Mouse (Mus musculus): ENCODE results near the gene Etl4. TPM values are rescaled to one million over a fixed set of nuclear protein-coding genes. Genes with fewer than 3 reads are reported as not detected.
A peak's percentile ranks its signal among the peaks of the same experiment; 100 is the strongest.

Gene Etl4
- polyA plus RNA-seq, 1 experiment from 2014 or later: 34.4 TPM

DNA sequence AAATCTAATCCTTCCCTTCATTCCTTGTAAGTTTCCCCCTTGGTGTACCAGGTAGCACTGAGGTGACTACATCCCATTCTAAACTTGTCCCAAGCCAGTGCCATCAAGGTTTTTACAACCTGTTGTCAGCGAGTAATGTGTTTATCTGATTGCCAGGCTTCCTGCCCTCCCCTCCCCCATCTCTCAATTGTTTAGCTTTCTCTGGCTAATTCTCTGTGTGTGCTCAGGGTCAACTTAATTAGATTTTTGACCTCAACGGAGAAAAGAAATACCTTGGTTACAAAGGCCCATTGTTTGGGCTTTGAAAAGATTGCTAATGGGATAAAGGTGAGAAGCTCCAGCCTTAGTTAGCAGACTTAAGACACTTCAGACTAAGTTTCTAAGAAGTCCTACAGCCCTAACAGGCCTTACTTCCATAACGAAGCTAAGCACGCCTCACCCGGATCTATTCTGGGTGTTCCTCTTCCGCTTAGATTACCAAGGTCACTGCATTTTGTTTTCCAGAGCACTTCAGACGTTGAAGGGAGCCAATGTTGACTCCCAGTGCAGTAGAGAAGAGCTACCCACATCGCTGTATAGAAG is 586.7 kb downstream of the Etl4 start:
- no peak for ATAC-seq (replicated peaks; ENCODE audit: low FRiP score)
- no peak for DNase-seq (ENCODE audit: low spot score)
- Histone ChIP-seq H3K4me1 (replicated peaks; ENCODE audit: control insufficient read depth, insufficient read depth, low read length) (no peaks in the 10 kb centered on the region), H3K4me3 (ENCODE audit: low read depth, low read length) (no peak overlapping the region), H3K36me3 (ENCODE audit: control insufficient read depth, insufficient read depth, low read length) (no peaks in the 10 kb centered on the region), H3K9ac (ENCODE audit: low read length) (no peak overlapping the region), H3K27ac (ENCODE audit: low read depth, low read length) (no peak overlapping the region), H3K27me3 (ENCODE audit: control insufficient read depth, insufficient read depth, low read length) (no peaks in the 10 kb centered on the region), H3K9me3 (ENCODE audit: control insufficient read depth, low read length) (no peaks in the 10 kb centered on the region), H3K4me2 (ENCODE audit: low read depth, low read length, severe bottlenecking) (no peak overlapping the region)
- 14% methylated on average over 8 of the region's 8 CpGs for WGBS

DNA sequence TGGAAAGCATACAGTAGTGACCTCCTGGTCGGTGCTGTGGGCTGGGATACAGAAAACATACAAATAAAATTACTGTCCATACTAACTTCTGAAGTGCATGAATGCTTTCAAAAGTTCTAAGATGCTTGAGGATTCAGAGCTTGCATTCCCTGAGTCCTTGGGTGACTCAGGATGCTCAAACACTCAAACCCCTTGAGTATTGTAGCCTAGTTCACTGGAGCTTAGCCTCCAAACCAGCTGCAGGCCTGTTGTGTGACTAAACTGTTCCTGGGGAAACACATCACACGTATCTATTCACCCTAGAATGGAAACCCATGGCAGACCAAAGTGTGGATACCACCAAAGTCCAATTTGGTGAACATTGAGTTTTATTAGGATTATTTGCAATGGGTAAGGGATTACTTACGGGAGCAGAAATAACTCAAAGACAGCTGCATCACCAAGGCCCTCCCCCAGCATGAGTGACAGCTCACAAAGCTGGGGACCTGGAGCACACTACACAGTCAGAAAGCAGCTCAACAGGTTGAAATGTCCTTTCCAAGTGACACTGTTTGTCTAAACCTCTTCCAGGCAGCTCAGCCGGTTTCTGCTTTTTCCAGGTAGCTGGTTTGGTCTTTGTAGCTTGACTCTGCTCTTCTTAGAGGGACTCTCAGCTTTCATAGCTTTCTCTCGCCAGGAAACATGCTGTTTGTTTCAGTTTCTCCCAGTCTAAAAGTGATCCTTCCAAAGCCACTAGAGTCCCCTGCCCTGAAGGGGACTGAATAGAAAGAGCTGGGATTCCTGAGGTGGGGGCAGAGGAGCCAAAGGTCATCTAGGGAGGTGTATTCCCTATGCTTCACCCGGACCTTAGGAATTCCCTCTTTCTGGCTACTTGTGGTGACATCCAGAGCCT is 598.5 kb downstream of the Etl4 start:
- no peaks in the 10 kb centered on the region for H3K9me3 ChIP-seq (ENCODE audit: control insufficient read depth, low read length)
- no peaks in the 10 kb centered on the region for H3K27me3 ChIP-seq (ENCODE audit: control insufficient read depth, insufficient read depth, low read length)
- H3K27ac ChIP-seq (ENCODE audit: low read depth, low read length): no peak overlapping the region
- no peak overlapping the region for H3K4me3 ChIP-seq (ENCODE audit: low read depth, low read length)
- ATAC-seq (replicated peaks; ENCODE audit: low FRiP score): no peak
- no peak overlapping the region for H3K4me2 ChIP-seq (ENCODE audit: low read depth, low read length, severe bottlenecking)
- no peak overlapping the region for H3K9ac ChIP-seq (ENCODE audit: low read length)
- no peaks in the 10 kb centered on the region for H3K36me3 ChIP-seq (ENCODE audit: control insufficient read depth, insufficient read depth, low read length)
- no peak for DNase-seq (ENCODE audit: low spot score)
- 52% methylated on average over 6 of the region's 6 CpGs for WGBS
- H3K4me1 ChIP-seq (replicated peaks; ENCODE audit: control insufficient read depth, insufficient read depth, low read length): no peaks in the 10 kb centered on the region

DNA sequence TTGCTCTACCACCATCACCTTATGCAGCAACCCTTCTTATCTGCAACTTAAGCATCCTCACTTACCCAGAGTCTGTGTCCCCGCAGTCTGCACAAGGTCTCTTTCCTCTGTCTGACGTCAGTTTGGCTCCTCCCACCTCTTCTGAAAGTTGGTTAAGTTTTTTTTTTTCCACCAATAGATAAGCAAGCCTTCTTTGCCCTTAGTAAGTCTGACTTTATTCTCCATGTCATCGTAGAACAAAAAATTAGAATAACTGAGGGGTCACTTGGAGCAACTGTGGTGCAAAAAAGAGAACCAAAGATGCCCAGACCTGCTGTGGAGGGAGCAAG is 599.1 kb downstream of the Etl4 start:
- 79% methylated on average over 3 of the region's 3 CpGs for WGBS
- DNase-seq (ENCODE audit: low spot score) (no peak), ATAC-seq (replicated peaks; ENCODE audit: low FRiP score) (no peak)
- H3K4me2 ChIP-seq (ENCODE audit: low read depth, low read length, severe bottlenecking): no peak overlapping the region
- H3K9me3 ChIP-seq (ENCODE audit: control insufficient read depth, low read length): no peaks in the 10 kb centered on the region
- no peaks in the 10 kb centered on the region for H3K4me1 ChIP-seq (replicated peaks; ENCODE audit: control insufficient read depth, insufficient read depth, low read length)
- no peaks in the 10 kb centered on the region for H3K27me3 ChIP-seq (ENCODE audit: control insufficient read depth, insufficient read depth, low read length)
- no peak overlapping the region for H3K27ac ChIP-seq (ENCODE audit: low read depth, low read length)
- H3K9ac ChIP-seq (ENCODE audit: low read length): no peak overlapping the region
- no peak overlapping the region for H3K4me3 ChIP-seq (ENCODE audit: low read depth, low read length)
- H3K36me3 ChIP-seq (ENCODE audit: control insufficient read depth, insufficient read depth, low read length): no peaks in the 10 kb centered on the region

- WGBS: 64% methylated on average over 2 of the region's 2 CpGs
Measured at GRCm38 (mm10) chr2:20510061-20510460, 600.5 kb downstream of the Etl4 start.

GRCm38 (mm10) chr2:20516270-20516865 is 606.8 kb downstream of the Etl4 start:
- Histone ChIP-seq H3K4me2 (ENCODE audit: low read depth, low read length, severe bottlenecking) (no peak overlapping the region), H3K36me3 (ENCODE audit: control insufficient read depth, insufficient read depth, low read length) (no peaks in the 10 kb centered on the region), H3K27ac (ENCODE audit: low read depth, low read length) (no peak overlapping the region), H3K9ac (ENCODE audit: low read length) (no peak overlapping the region), H3K4me1 (replicated peaks; ENCODE audit: control insufficient read depth, insufficient read depth, low read length) (no peaks in the 10 kb centered on the region; the same call in 1 of the 2 replicates), H3K27me3 (ENCODE audit: control insufficient read depth, insufficient read depth, low read length) (no peaks in the 10 kb centered on the region), H3K9me3 (ENCODE audit: control insufficient read depth, low read length) (no peaks in the 10 kb centered on the region), H3K4me3 (ENCODE audit: low read depth, low read length) (no peak overlapping the region)
- WGBS: 87% methylated on average over 8 of the region's 8 CpGs
- no peak for ATAC-seq (replicated peaks; ENCODE audit: low FRiP score)
- no peak for DNase-seq (ENCODE audit: low spot score)

More at GRCm38 (mm10) chr2:20510061-20510460, 600.5 kb downstream of the Etl4 start:
- no peaks in the 10 kb centered on the region for H3K9me3 ChIP-seq (ENCODE audit: control insufficient read depth, low read length)
- no peak overlapping the region for H3K9ac ChIP-seq (ENCODE audit: low read length)
- H3K4me2 ChIP-seq (ENCODE audit: low read depth, low read length, severe bottlenecking): no peak overlapping the region
- no peak overlapping the region for H3K27ac ChIP-seq (ENCODE audit: low read depth, low read length)
- no peak for DNase-seq (ENCODE audit: low spot score)
- H3K36me3 ChIP-seq (ENCODE audit: control insufficient read depth, insufficient read depth, low read length): no peaks in the 10 kb centered on the region
- no peaks in the 10 kb centered on the region for H3K27me3 ChIP-seq (ENCODE audit: control insufficient read depth, insufficient read depth, low read length)
- H3K4me1 ChIP-seq (replicated peaks; ENCODE audit: control insufficient read depth, insufficient read depth, low read length): no peaks in the 10 kb centered on the region
- no peak for ATAC-seq (replicated peaks; ENCODE audit: low FRiP score)
- no peak overlapping the region for H3K4me3 ChIP-seq (ENCODE audit: low read depth, low read length)

DNA sequence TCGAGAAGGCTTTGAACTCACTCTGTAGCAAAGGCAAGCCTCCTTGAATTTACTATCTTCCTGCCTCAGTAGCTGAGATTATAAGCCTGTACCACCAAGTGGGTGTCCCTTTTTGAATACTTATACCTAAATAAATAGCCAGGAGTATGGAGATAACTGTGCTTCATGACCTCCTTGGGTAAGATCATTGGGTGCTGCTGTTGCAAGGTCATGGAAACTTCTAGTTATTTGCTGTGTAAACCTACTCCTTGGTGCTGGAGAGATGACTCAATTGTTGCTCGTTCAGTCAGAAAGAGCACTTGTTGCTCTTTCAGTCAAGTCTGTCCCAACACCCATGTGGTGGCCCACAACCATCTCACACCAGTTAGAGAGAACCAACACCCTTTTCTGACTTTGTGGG is 608.3 kb downstream of the Etl4 start:
- no peak for DNase-seq (ENCODE audit: low spot score)
- Histone ChIP-seq H3K4me3 (ENCODE audit: low read depth, low read length) (no peak overlapping the region), H3K36me3 (ENCODE audit: control insufficient read depth, insufficient read depth, low read length) (no peaks in the 10 kb centered on the region), H3K9ac (ENCODE audit: low read length) (no peak overlapping the region), H3K27me3 (ENCODE audit: control insufficient read depth, insufficient read depth, low read length) (no peaks in the 10 kb centered on the region), H3K4me2 (ENCODE audit: low read depth, low read length, severe bottlenecking) (no peak overlapping the region), H3K9me3 (ENCODE audit: control insufficient read depth, low read length) (no peaks in the 10 kb centered on the region), H3K27ac (ENCODE audit: low read depth, low read length) (no peak overlapping the region), H3K4me1 (replicated peaks; ENCODE audit: control insufficient read depth, insufficient read depth, low read length) (peaks cover 5% of the 10 kb centered on the region; the same call in 1 of the 2 replicates)
- 88% methylated on average over 2 of the region's 2 CpGs for WGBS
- ATAC-seq (replicated peaks; ENCODE audit: low FRiP score): no peak

GRCm38 (mm10) chr2:20518506-20518905 is 608.9 kb downstream of the Etl4 start:
- DNase-seq (ENCODE audit: low spot score) (no peak), ATAC-seq (replicated peaks; ENCODE audit: low FRiP score) (no peak)
- Histone ChIP-seq H3K9me3 (ENCODE audit: control insufficient read depth, low read length) (no peaks in the 10 kb centered on the region), H3K36me3 (ENCODE audit: control insufficient read depth, insufficient read depth, low read length) (no peaks in the 10 kb centered on the region), H3K4me2 (ENCODE audit: low read depth, low read length, severe bottlenecking) (no peak overlapping the region), H3K27ac (ENCODE audit: low read depth, low read length) (no peak overlapping the region), H3K9ac (ENCODE audit: low read length) (no peak overlapping the region), H3K27me3 (ENCODE audit: control insufficient read depth, insufficient read depth, low read length) (no peaks in the 10 kb centered on the region), H3K4me3 (ENCODE audit: low read depth, low read length) (no peak overlapping the region), H3K4me1 (replicated peaks; ENCODE audit: control insufficient read depth, insufficient read depth, low read length) (peaks cover 5% of the 10 kb centered on the region; the same call in 1 of the 2 replicates)
- 61% methylated on average over 2 of the region's 2 CpGs for WGBS

DNA sequence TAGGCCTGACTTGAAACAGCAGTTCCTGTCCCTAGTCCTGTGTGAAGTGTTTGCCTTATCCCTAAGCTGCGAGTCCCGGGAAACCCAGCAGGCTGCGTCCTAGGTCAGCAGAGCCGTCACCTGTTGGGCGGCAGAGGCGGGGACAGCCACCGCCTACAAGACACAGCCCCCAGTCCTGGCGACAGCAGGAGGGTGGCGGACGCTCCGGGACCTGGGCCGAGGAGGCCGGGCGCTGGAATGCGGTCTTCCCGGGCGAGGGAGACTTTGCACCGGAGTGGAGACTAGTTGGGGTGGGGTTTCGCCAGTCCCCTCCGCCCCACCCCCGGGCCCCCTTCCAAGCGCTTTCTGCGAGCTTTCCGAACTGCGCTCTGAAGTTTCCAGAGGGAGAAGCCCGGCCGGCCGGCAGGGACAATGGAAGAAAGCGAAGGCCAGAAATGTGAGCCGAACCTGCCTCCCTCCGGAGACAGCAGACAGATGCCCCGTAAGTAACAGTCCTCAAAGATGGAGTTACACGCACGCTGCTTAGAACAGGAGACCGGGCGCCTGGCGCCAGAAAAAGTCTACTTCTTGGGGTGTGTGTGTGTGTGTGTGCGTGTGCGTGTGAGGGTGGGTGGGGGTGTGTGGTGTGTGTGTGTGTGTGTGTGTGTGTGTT is 610.0 kb downstream of the Etl4 start:
- Histone ChIP-seq H3K4me2 (ENCODE audit: low read depth, low read length, severe bottlenecking) (peak overlapping the region; percentile 81), H3K9ac (ENCODE audit: low read length) (peak overlapping the region; percentile 79), H3K36me3 (ENCODE audit: control insufficient read depth, insufficient read depth, low read length) (no peaks in the 10 kb centered on the region), H3K27me3 (ENCODE audit: control insufficient read depth, insufficient read depth, low read length) (no peaks in the 10 kb centered on the region), H3K9me3 (ENCODE audit: control insufficient read depth, low read length) (no peaks in the 10 kb centered on the region), H3K27ac (ENCODE audit: low read depth, low read length) (0 out of 2 replicates have a peak overlapping the region, but pooled peaks have one; percentile 27), H3K4me1 (replicated peaks; ENCODE audit: control insufficient read depth, insufficient read depth, low read length) (peaks cover 5% of the 10 kb centered on the region; the same call in 1 of the 2 replicates), H3K4me3 (ENCODE audit: low read depth, low read length) (peak overlapping the region; percentile 51)
- DNase-seq (ENCODE audit: low spot score) (peak; percentile 76), ATAC-seq (replicated peaks; ENCODE audit: low FRiP score) (peak; percentile 78)
- under 1% methylated on average over 39 of the region's 39 CpGs for WGBS

All from forebrain, embryonic 11.5 days (tissue).